Mouse (Mus musculus) mature B cell (primary cell): ENCODE measurements around the gene Bcl2a1b.

ENCODE experiments used
- in situ Hi-C: fragments of 300-500 bp; cut with MboI; formaldehyde crosslinking; loops from 2 replicates; pipeline ENCODE4 v1.14.3; 2019

Gene Bcl2a1b

DNA sequence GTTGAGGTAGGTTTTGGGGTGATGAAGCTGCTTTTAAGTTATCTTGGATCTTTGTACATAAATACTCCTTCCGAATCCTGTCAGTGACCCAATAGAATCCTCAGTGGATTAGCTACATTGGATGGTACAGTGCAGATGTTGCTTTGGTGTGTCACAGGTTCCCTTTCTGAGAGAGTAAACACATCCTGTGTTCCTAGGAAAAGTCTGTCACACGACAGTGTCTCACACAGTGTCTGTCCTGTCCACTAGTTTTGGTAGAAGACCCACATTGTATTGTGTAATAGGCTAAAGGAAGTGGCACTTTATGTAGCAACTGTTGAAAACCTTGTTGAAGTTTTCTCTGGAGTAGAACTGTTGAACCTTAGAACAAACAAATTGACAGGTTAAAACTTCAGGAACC lies 54.4 kb downstream of the Bcl2a1b start:
- in situ Hi-C loops = no loop called here

DNA sequence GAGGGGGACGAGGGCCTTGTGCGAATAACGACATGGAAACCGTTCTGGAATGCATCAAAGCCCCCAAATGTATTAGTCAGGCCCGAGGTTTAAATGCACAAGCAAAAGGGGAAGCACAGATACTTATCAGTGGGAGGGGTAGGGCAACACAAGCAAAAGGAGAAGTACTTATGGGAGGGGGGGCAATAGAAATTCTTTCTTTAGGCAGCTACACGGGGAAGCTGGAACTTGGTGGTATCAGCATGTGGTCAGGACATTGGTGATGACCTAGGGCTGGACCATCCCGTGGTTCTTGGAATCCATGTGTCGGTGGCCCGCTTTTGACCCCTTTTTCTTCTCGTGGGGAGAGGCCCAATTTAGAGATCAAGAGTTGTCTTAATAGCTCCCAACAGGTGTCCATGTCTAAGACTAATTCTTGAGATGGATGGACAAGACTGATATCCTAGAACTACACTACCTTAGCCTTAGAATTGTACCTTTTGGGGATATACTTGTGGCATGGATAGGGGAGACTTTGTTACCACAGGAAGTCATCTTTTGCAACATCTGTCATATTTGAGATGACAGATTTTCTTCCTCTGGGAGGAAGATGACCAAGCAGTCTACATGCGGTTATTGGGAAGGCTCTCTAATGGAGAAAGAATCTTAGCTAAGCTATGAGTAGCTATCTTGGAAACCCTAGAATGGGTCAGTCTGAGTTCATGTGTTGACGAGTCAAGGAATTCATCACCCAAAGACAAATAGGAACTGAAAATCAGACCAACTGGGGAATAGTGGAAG lies 57.7 kb downstream of the Bcl2a1b start:
- in situ Hi-C loops = no loop called here
